Mouse (Mus musculus) kidney, embryonic 15.5 days (tissue): ENCODE data around the gene Nos2. TPM values are rescaled to one million over a fixed set of nuclear protein-coding genes. Genes with fewer than 3 reads are reported as not detected.

Experiments used
- polyA plus RNA-seq: library from polyadenylated mRNA; unstranded; fragments of >200 nt; fragmentation: Nextera tagmentation; extraction: Ambion mirVana; gene quantifications from 2 replicates; pipeline ENCODE4 v1.2.1, GENCODE M21; 2015

Nos2 gene
- polyA plus RNA-seq, 1 experiment from 2014 or later, result 2.6 TPM

Other genes starting within 250 kb of the Nos2 start
- 15.5 and 17.4 TPM in 2 replicates for gene Nlk, start 223.4 kb upstream of the Nos2 start, polyA plus RNA-seq
- 41.8 and 45.7 TPM in 2 replicates for gene Ccnq, start 169.1 kb upstream of the Nos2 start, polyA plus RNA-seq
- 22.5 and 25.5 TPM in 2 replicates for gene Lyrm9, start 94.2 kb upstream of the Nos2 start, polyA plus RNA-seq
- 40.5 and 49.9 TPM in 2 replicates for gene Lgals9, start 64.2 kb downstream of the Nos2 start, polyA plus RNA-seq
- 2.6 and 3.3 TPM in 2 replicates for gene Ksr1, start 225.6 kb downstream of the Nos2 start, polyA plus RNA-seq